Mouse (Mus musculus) cortical plate, adult 2 months (tissue): ENCODE measurements around the gene Piwil1.

ENCODE experiments used
- CTCF ChIP-seq: fragments of 200-500 bp; IDR thresholded peaks from 2 replicates; pipeline ENCODE4 v1.5.1; 2011; ENCODE audit warnings: mild to moderate bottlenecking, control low read depth, low read length; ENCODE audit not compliant: insufficient read depth; ENCODE audit errors: extremely low read depth
- POLR2A ChIP-seq: fragments of 200-500 bp; IDR thresholded peaks from 2 replicates; pipeline ENCODE4 v1.6.1; 2011; ENCODE audit warnings: mild to moderate bottlenecking, low read length, control low read depth; ENCODE audit not compliant: insufficient read depth; ENCODE audit errors: extremely low read depth

DNA sequence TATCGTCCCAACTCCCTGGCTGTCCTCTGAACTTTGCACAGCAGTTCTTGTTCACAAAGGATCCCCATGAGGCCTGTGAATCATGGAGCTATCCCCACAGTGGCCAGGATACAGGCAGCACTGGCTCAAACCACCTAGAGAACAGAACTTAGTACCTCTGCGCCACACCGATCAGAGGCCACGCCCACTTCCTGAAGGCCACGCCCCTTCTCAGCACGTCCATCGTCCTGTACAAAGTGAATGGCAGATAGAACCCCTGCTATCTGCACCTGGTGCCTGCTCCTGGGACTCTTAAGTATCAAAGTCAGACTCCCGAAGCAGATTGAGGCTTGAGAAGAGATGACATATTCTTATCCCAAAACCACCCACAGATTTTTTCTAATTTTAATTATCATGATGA lies 8.3 kb downstream of the Piwil1 start:
- TF ChIP-seq CTCF (no peak), POLR2A (no peak)
